Mouse (Mus musculus): ENCODE measurements around the gene Csf2ra.

DNA sequence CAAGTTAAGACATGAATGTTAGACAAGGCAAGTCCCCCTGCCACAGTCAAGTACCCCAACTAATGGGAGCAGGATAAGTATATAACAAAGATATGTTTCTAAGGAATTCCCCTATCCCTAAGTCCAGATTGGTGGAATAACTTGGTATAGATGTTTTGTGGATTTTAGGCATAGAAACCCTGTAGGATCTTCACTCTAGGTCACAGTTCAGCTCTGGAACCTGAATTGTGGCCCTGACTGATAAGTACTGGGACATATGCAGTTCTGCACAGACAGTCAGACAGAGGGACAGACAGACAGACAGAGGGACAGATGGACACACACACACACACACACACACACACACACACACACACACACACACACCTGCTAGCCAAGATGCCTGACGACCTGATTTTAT, 36.0 kb upstream of the Csf2ra start:
- no peak for TF ChIP-seq CTCF (IDR thresholded peaks at IDR 0.05; ENCODE audit: low read depth)
- TF ChIP-seq EP300 (IDR thresholded peaks at IDR 0.05; ENCODE audit: low read depth) = no peak
